Mouse (Mus musculus) stomach, embryonic 16.5 days (tissue): ENCODE measurements around the gene Supt5. TPM values are rescaled to one million over a fixed set of nuclear protein-coding genes. Genes with fewer than 3 reads are reported as not detected.

ENCODE experiments used
- ATAC-seq: fragments of 200-750 bp; cut with Nextera tagmentation; 2 replicates; pipeline ENCODE4 v1.8.0; 2017; ENCODE audit warnings: moderate number of reproducible peaks, moderate TSS enrichment; ENCODE audit not compliant: insufficient read depth, low FRiP score
- H3K27ac ChIP-seq: fragments of 300-500 bp; sonication (generic); 2 replicates; pipeline ENCODE4 v1.5.1; 2014; ENCODE audit warnings: low read length
- H3K27me3 ChIP-seq: fragments of 300-500 bp; sonication (generic); 2 replicates; pipeline ENCODE4 v1.6.1; 2014; ENCODE audit warnings: low read length, control low read depth, mixed read lengths; ENCODE audit not compliant: control insufficient read depth, insufficient read depth
- H3K36me3 ChIP-seq: fragments of 300-500 bp; sonication (generic); 2 replicates; pipeline ENCODE4 v1.6.1; 2014; ENCODE audit warnings: low read length; ENCODE audit not compliant: control insufficient read depth, insufficient read depth
- H3K4me1 ChIP-seq: fragments of 300-500 bp; sonication (generic); 2 replicates; pipeline ENCODE4 v1.6.1; 2014; ENCODE audit warnings: low read length, control low read depth, mixed read lengths; ENCODE audit not compliant: control insufficient read depth, insufficient read depth
- H3K4me2 ChIP-seq: fragments of 300-500 bp; sonication (generic); 2 replicates; pipeline ENCODE4 v1.6.1; 2014; ENCODE audit warnings: low read depth, low read length, mixed read lengths
- H3K4me3 ChIP-seq: fragments of 300-500 bp; sonication (generic); replicated peaks from 2 replicates; pipeline ENCODE4 v1.5.1; 2014; ENCODE audit warnings: mild to moderate bottlenecking, low read length
- H3K9ac ChIP-seq: fragments of 300-500 bp; sonication (generic); 2 replicates; pipeline ENCODE4 v1.6.1; 2014; ENCODE audit warnings: low read length
- H3K9me3 ChIP-seq: fragments of 300-500 bp; sonication (generic); replicated peaks from 2 replicates; pipeline ENCODE4 v1.6.1; 2016; ENCODE audit warnings: low read length, control low read depth; ENCODE audit not compliant: control insufficient read depth
- WGBS: fragments of 180-500 bp; shearing (Covaris S2); extraction: QIAGEN DNeasy Blood & Tissue Kit; methylation state at CpG from one replicate; pipeline ENCODE4 v1.1.7; 2014; 5-methylcytosine and 5-hydroxymethylcytosine counted together
- polyA plus RNA-seq: library from polyadenylated mRNA; unstranded; fragments of >200 nt; fragmentation: Nextera tagmentation; extraction: Ambion mirVana; gene quantifications from 2 replicates; pipeline ENCODE4 v1.2.1, GENCODE M21; 2015

Supt5 gene
- polyA plus RNA-seq, 1 experiment from 2014 or later = 86.7 TPM

DNA sequence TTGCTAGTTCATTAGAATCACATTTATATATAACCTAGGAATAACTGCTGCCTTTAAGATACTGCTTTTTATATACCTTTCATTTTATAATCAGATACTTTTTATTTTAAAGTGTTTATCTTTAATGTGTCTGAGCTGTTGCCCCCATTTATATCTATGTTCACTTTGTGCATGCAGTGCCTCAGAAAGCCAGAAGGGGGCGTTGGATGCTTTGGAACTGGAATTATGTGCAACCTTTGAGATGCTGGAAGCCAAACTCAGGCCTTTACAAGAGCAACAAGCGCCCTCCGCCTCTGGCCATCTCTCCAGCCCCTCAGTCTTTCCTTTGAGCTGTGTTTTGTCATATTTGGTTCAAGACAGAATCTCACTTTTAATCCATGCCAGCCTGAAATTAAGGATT is 66.8 kb downstream of the Supt5 start:
- WGBS = 72% methylated on average over 3 of the region's 3 CpGs
- Histone ChIP-seq H3K27me3 (no peaks in the 10 kb centered on the region), H3K36me3 (no peaks in the 10 kb centered on the region)

DNA sequence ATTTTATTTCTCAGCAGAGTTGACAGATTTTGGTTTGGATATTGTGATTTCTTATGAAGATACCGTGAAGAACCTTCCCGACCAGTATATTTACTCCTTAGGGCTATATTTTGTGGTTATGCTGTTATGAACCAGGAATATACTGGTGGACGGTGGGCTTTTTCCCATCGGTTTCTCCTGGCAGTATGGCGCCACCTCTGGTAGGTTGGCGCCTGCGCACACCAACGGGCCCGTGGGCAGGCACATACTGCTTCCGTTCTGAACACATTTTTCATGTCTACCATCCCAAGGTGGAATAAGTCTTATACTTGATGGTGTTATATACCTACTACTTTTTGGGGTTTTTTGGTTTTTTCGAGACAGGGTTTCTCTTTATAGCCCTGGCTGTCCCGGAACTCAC is 69.2 kb downstream of the Supt5 start:
- Histone ChIP-seq H3K27me3 (no peaks in the 10 kb centered on the region), H3K9me3 (no peaks in the 10 kb centered on the region), H3K9ac (no peak overlapping the region), H3K36me3 (no peaks in the 10 kb centered on the region), H3K27ac (no peak overlapping the region), H3K4me2 (peak overlapping the region; percentile 83; the same call in 1 of the 2 replicates), H3K4me3 (no peak overlapping the region), H3K4me1 (peaks cover 6% of the 10 kb centered on the region; the same call in 1 of the 2 replicates)
- WGBS = 88% methylated on average over 12 of the region's 12 CpGs
- no peak for ATAC-seq

More for the DNA sequence above, 66.8 kb downstream of the Supt5 start:
- Histone ChIP-seq H3K27ac (no peak overlapping the region), H3K4me3 (no peak overlapping the region), H3K9ac (no peak overlapping the region), H3K4me2 (no peak overlapping the region), H3K4me1 (peaks cover 6% of the 10 kb centered on the region; the same call in 1 of the 2 replicates), H3K9me3 (no peaks in the 10 kb centered on the region)
- no peak for ATAC-seq

DNA sequence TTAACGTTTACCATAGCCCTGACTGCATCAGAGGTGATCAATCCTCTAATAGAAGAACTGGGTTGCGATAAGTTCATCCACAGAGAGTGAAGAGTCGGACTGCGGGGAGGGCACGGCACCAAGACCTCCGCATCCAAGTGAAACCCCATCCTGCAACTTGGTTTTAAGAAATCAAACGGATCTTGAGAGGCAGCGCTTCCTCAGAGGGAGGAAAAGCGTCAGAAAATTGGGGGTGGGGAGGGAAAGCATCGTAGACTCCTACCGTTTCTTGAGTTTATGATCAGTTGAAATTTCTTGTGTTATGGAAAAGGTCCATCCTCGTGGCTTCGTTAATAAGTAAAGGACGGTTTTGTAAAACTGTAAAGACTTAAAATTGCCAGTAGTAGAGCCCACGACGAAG is 70.0 kb downstream of the Supt5 start:
- H3K36me3 ChIP-seq = no peaks in the 10 kb centered on the region
- H3K4me2 ChIP-seq = peak overlapping the region; percentile 83
- no peak for ATAC-seq
- H3K27ac ChIP-seq = peak overlapping the region; percentile 86
- H3K27me3 ChIP-seq = no peaks in the 10 kb centered on the region
- no peaks in the 10 kb centered on the region for H3K9me3 ChIP-seq
- H3K4me1 ChIP-seq = peaks cover 6% of the 10 kb centered on the region; the same call in 1 of the 2 replicates
- H3K9ac ChIP-seq = peak overlapping the region; percentile 98
- 21% methylated on average over 16 of the region's 16 CpGs for WGBS
- H3K4me3 ChIP-seq = peak overlapping the region; percentile 81

DNA sequence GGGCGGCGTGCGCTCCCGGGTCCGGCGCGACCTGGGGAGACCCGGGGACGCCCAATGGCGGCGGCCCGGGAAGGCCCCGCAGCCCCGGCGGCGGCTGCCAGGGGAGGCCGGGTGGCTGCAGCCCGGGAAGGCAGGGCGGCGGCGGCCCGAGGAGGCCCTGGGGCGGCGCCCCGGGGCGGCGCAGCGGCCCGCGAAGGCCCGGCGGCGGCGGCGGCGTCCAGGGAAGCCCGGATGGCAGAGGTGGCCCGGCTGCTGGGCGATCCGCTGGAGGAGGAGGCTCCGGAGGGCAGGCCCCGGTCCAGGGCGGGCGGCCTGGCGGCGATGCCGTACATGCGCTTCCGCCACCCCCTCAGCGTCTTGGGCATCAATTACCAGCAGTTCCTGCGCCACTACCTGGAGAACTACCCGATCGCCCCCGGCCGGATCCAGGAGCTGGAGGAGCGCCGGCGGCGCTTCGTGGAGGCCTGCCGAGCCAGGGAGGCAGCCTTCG is 70.5 kb downstream of the Supt5 start:
- Histone ChIP-seq H3K4me2 (peak overlapping the region; percentile 83), H3K27ac (peak overlapping the region; percentile 86), H3K27me3 (no peaks in the 10 kb centered on the region), H3K4me1 (peaks cover 6% of the 10 kb centered on the region; the same call in 1 of the 2 replicates), H3K9me3 (no peaks in the 10 kb centered on the region), H3K9ac (peak overlapping the region; percentile 98), H3K36me3 (no peaks in the 10 kb centered on the region), H3K4me3 (peak overlapping the region; percentile 81)
- peak; percentile 70 for ATAC-seq
- WGBS = under 1% methylated on average over 57 of the region's 62 CpGs

DNA sequence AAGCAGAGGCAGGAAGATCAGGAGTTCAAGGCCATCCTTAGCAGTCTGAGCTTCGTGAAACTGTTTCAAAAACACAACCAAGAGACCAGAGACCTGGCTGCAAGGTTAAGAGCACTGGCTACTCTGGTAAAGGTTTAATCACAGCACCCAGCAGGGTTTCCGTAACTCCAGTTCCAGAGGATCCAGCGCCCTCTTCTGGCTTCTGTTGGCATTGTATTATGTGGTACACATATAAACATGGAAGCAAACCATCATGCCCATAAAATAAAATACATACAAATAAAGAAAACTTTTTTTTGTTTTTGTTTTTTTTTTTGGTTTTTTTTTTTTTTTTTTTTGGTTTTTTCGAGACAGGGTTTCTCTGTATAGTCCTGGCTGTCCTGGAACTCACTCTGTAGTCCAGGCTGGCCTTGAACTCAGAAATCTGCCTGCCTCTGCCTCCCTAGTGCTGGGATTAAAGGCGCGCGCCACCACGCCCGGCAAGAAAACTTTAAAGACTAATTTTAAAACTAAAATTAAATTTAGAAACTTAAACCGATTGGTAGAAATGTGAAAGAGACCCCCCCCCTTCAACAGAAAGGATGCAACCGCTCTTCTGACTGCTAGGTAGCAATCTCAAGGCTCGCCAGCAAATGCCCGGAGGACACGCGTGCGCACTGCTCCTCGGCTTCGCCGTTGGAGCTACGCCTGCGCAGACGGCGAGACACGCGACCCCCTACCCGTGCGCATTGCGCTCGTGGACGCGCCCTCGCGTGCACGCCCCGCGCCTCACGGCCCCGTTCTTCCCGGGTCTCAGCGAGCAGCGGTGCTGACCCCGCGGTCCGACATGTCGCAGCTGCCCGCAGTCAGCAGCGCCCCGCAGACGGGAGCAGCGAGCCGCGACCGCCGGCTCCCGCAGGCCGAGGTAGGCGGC is 71.2 kb downstream of the Supt5 start, which contains the start of gene Eid2:
TSS of gene Eid2 (plus strand) at position 753 of the 913 bp plus-strand sequence.
- no peaks in the 10 kb centered on the region for H3K9me3 ChIP-seq
- no peaks in the 10 kb centered on the region for H3K27me3 ChIP-seq
- peak within 1 kb of the TSS; percentile 86 for H3K27ac ChIP-seq
- H3K4me1 ChIP-seq = peaks cover 6% of the 10 kb centered on the region; the same call in 1 of the 2 replicates
- 7% methylated on average over 57 of the region's 57 CpGs for WGBS
- peak within 1 kb of the TSS; percentile 98 for H3K9ac ChIP-seq
- H3K4me2 ChIP-seq = peak within 1 kb of the TSS; percentile 83
- H3K4me3 ChIP-seq = peak within 1 kb of the TSS; percentile 81
- peak; percentile 89 for ATAC-seq
- no peaks in the 10 kb centered on the region for H3K36me3 ChIP-seq

DNA sequence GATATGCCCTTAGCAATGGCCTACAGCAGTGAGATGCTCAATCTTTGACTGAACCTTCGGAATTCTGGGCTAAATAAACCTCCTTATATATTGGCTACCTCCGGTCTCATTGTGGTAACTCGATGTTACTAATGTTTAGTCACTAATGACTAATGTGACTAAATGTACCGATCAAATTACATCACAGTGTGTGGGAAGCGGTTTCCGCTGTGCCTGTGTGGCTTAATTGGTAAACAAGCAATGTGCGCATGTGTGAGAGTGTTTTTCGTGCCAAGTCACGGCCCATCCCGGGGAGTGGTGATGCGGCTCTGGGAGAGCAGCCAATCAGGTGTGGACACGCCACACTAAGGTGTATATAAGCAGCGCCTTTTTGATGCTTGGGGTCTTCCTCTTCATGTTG is 73.2 kb downstream of the Supt5 start:
- Histone ChIP-seq H3K4me3 (no peak overlapping the region), H3K4me1 (peaks cover 6% of the 10 kb centered on the region; the same call in 1 of the 2 replicates), H3K9me3 (no peaks in the 10 kb centered on the region), H3K4me2 (no peak overlapping the region), H3K27ac (no peak overlapping the region), H3K27me3 (no peaks in the 10 kb centered on the region), H3K9ac (no peak overlapping the region), H3K36me3 (no peaks in the 10 kb centered on the region)
- ATAC-seq = no peak
- WGBS = 84% methylated on average over 13 of the region's 13 CpGs

Other genes starting within 250 kb of the Supt5 start
- gene 9530053A07Rik, start 209.3 kb downstream of the Supt5 start, polyA plus RNA-seq = 0.03 and 0.04 TPM in 2 replicates
- 60.0 and 86.3 TPM in 2 replicates for gene Fbl, start 169.0 kb downstream of the Supt5 start, polyA plus RNA-seq
- 6.2 and 7.0 TPM in 2 replicates for gene Dyrk1b, start 159.3 kb downstream of the Supt5 start, polyA plus RNA-seq
- gene Eid2, start 70.9 kb downstream of the Supt5 start, polyA plus RNA-seq = 1.1 and 1.2 TPM in 2 replicates
- 5.9 and 7.9 TPM in 2 replicates for gene Eid2b, start 61.0 kb downstream of the Supt5 start, polyA plus RNA-seq
- gene Selenov, start 47.6 kb downstream of the Supt5 start, polyA plus RNA-seq = 0.14 TPM in 1 of 2 replicates, not detected in the other
- gene Dll3, start 36.5 kb downstream of the Supt5 start, polyA plus RNA-seq = 1.3 TPM in 2 replicates
- 113 and 116 TPM in 2 replicates for gene Timm50, start 26.7 kb downstream of the Supt5 start, polyA plus RNA-seq
- gene Rps16, start 11.9 kb upstream of the Supt5 start, polyA plus RNA-seq = 800 and 962 TPM in 2 replicates
- 49.9 and 50.7 TPM in 2 replicates for gene Plekhg2, start 33.9 kb upstream of the Supt5 start, polyA plus RNA-seq
- 26.1 and 35.1 TPM in 2 replicates for gene Zfp36, start 41.5 kb upstream of the Supt5 start, polyA plus RNA-seq
- gene Med29, start 54.0 kb upstream of the Supt5 start, polyA plus RNA-seq = 38.7 and 41.2 TPM in 2 replicates
- 84.3 and 88.5 TPM in 2 replicates for gene Paf1, start 54.2 kb upstream of the Supt5 start, polyA plus RNA-seq
- 17.7 and 19.2 TPM in 2 replicates for gene Gmfg, start 98.7 kb upstream of the Supt5 start, polyA plus RNA-seq
- gene Lrfn1, start 113.2 kb upstream of the Supt5 start, polyA plus RNA-seq = 1.0 and 1.7 TPM in 2 replicates
- not detected in 2 replicates for gene Ifnl2, start 171.7 kb upstream of the Supt5 start, polyA plus RNA-seq
- gene Ifnl3, start 184.1 kb upstream of the Supt5 start, polyA plus RNA-seq = not detected in 2 replicates
- 124 and 215 TPM in 2 replicates for gene Sycn, start 202.1 kb upstream of the Supt5 start, polyA plus RNA-seq
- 19.7 and 34.8 TPM in 2 replicates for gene Nccrp1, start 208.5 kb upstream of the Supt5 start, polyA plus RNA-seq